9 mouse cellular contexts compared by ENCODE assay signal in genomic region chr4:126278565-126278915, GRCm38 (mm10). TPM values are rescaled to one million over a fixed set of nuclear protein-coding genes. Genes with fewer than 3 reads are reported as not detected.
A peak's percentile ranks its signal among the peaks of the same experiment; 100 is the strongest.
DNase-seq lines count a peak whose midpoint lies in the region; ATAC-seq and TF ChIP-seq lines count a peak whose summit lies in the region.
"Had no signal": no experiment of that assay in that cellular context is flagged by ENCODE, and none has a peak within 500 bp of the region (broad histone marks: within the 10 kb centered on the region; RNA-seq: fewer than 3 reads in every experiment).

No protein-coding gene starts in this region.

- peak; percentile 12; the same call in 1 of the 2 replicates for ATAC-seq in kidney, embryonic 14.5 days (ENCODE audit: low FRiP score, low TSS enrichment)
- peak; percentile 86 for ATAC-seq in limb, embryonic 15.5 days (ENCODE audit: insufficient number of reproducible peaks, low FRiP score, low TSS enrichment, low read depth)
- ATAC-seq in megakaryocyte progenitor cell, adult 5-6 weeks (replicated peaks; ENCODE audit: poor library complexity) = no peak

- peak overlapping the region; percentile 58 for H3K4me3 ChIP-seq in gastrocnemius, adult 2 months
- no peak overlapping the region for H3K4me3 ChIP-seq in kidney, embryonic 14.5 days (ENCODE audit: low read length)
- H3K4me3 ChIP-seq in embryonic facial prominence, embryonic 10.5 days = peak overlapping the region; percentile 39
- no peak overlapping the region for H3K4me3 ChIP-seq in limb, embryonic 15.5 days

- H3K27me3 ChIP-seq in kidney, embryonic 14.5 days (ENCODE audit: control insufficient read depth, insufficient read depth, low read length) = no peaks in the 10 kb centered on the region
- H3K27me3 ChIP-seq in embryonic facial prominence, embryonic 10.5 days (replicated peaks; ENCODE audit: low read depth, poor library complexity, severe bottlenecking) = peaks cover 10% of the 10 kb centered on the region
- no peaks in the 10 kb centered on the region for H3K27me3 ChIP-seq in limb, embryonic 15.5 days

- no peaks in the 10 kb centered on the region for H3K9me3 ChIP-seq in kidney, embryonic 14.5 days (ENCODE audit: control insufficient read depth, low read length)
- H3K9me3 ChIP-seq in embryonic facial prominence, embryonic 10.5 days = no peaks in the 10 kb centered on the region
- no peaks in the 10 kb centered on the region for H3K9me3 ChIP-seq in limb, embryonic 15.5 days

- H3K36me3 ChIP-seq in kidney, embryonic 14.5 days (ENCODE audit: control insufficient read depth, insufficient read depth, low read length) = peaks cover 12% of the 10 kb centered on the region
- peaks cover 26% of the 10 kb centered on the region for H3K36me3 ChIP-seq in embryonic facial prominence, embryonic 10.5 days (replicated peaks)
- H3K36me3 ChIP-seq in limb, embryonic 15.5 days = peaks cover 20% of the 10 kb centered on the region

- no peak for TF ChIP-seq CTCF in gastrocnemius, adult 2 months (IDR thresholded peaks at IDR 0.05)

- intact Hi-C loops in gastrocnemius, adult 2 months (cut with DNase I) = loop anchor here (1.0 kb wide), 1 partner anchor 32 kb away; no protein-coding TSS in a partner anchor

- 31% methylated on average over 9 of the region's 9 CpGs for WGBS in kidney, embryonic 14.5 days
- 15% methylated on average over 9 of the region's 9 CpGs for WGBS in embryonic facial prominence, embryonic 10.5 days
- 6% methylated on average over 9 of the region's 9 CpGs for WGBS in limb, embryonic 15.5 days

- 0 out of 2 replicates have a peak, but pooled peaks cover 6% of the 10 kb centered on the region for H3K4me1 ChIP-seq in kidney, embryonic 14.5 days (ENCODE audit: control insufficient read depth, insufficient read depth, low read length)
- H3K4me1 ChIP-seq in embryonic facial prominence, embryonic 10.5 days = peaks cover 59% of the 10 kb centered on the region
- H3K4me1 ChIP-seq in limb, embryonic 15.5 days = peaks cover 54% of the 10 kb centered on the region

- no peak overlapping the region for H3K4me2 ChIP-seq in kidney, embryonic 14.5 days (replicated peaks; ENCODE audit: low read depth, low read length)
- H3K4me2 ChIP-seq in limb, embryonic 15.5 days = peak overlapping the region; percentile 36

- peak; percentile 46 for DNase-seq in gastrocnemius, adult 2 months
- no peak for DNase-seq in gastrocnemius, adult 8-10 months (ENCODE audit: low spot score in 2 of 2)
- no peak for DNase-seq in kidney, postnatal 4 days
- DNase-seq in embryonic facial prominence, embryonic 10.5 days (ENCODE audit: low spot score) = peak; percentile 83
- DNase-seq in adrenal gland, postnatal 36 days = no peak

- H3K9ac ChIP-seq in kidney, embryonic 14.5 days (ENCODE audit: low read depth, low read length) = no peak overlapping the region
- H3K9ac ChIP-seq in limb, embryonic 15.5 days = no peak overlapping the region

- peak overlapping the region; percentile 56 for H3K27ac ChIP-seq in gastrocnemius, adult 2 months
- H3K27ac ChIP-seq in kidney, embryonic 14.5 days (ENCODE audit: low read depth, low read length) = 0 out of 2 replicates have a peak overlapping the region, but pooled peaks have one; percentile 49
- H3K27ac ChIP-seq in embryonic facial prominence, embryonic 10.5 days (replicated peaks) = peak overlapping the region; percentile 86
- peak overlapping the region; percentile 94 for H3K27ac ChIP-seq in limb, embryonic 15.5 days

RNA-seq across cellular contexts. Expression of gene Col8a2, which starts 8.1 kb away (rescaled TPM):
- total RNA-seq in gastrocnemius, adult 2 months (2021) = 1 to 10 TPM in 1 of 2 experiments, under 1 TPM in 1; 0.74 to 6.0 TPM
- 1 to 10 TPM in 2 of 4 experiments, under 1 TPM in 2; 0.46 to 1.6 (median 1.1) TPM for total RNA-seq in gastrocnemius, adult 8-10 months (2022)
- 5.5 and 6.8 TPM in 2 replicates for polyA plus RNA-seq in kidney, embryonic 14.5 days (2014; fragmentation: Nextera tagmentation; extraction: Ambion mirVana)
- polyA plus RNA-seq in embryonic facial prominence, embryonic 10.5 days (2016; fragmentation: Nextera tagmentation; extraction: Ambion mirVana) = 7.3 and 11.2 TPM in 2 replicates
- 71.2 and 79.7 TPM in 2 replicates for polyA plus RNA-seq in limb, embryonic 15.5 days (2015; fragmentation: Nextera tagmentation; extraction: Ambion mirVana)
- total RNA-seq in megakaryocyte progenitor cell, adult 5-6 weeks (2015) = not detected in 2 replicates
- not detected in 2 replicates for total RNA-seq in megakaryocyte progenitor cell, adult 5-6 weeks (2017)
- total RNA-seq in adrenal gland, postnatal 36 days (2021) = 1 to 10 TPM; 3.0 to 3.2 TPM

RNA-seq across cellular contexts. Expression of gene Trappc3, which starts 16.4 kb away (rescaled TPM):
- total RNA-seq in gastrocnemius, adult 2 months (2021) = 10 to 100 TPM; 18.6 to 24.3 TPM
- total RNA-seq in gastrocnemius, adult 8-10 months (2022) = 10 to 100 TPM; 19.7 to 23.2 (median 22.3) TPM
- polyA plus RNA-seq in kidney, embryonic 14.5 days (2014; fragmentation: Nextera tagmentation; extraction: Ambion mirVana) = 19.7 and 68.6 TPM in 2 replicates
- 91.8 and 92.3 TPM in 2 replicates for polyA plus RNA-seq in embryonic facial prominence, embryonic 10.5 days (2016; fragmentation: Nextera tagmentation; extraction: Ambion mirVana)
- polyA plus RNA-seq in limb, embryonic 15.5 days (2015; fragmentation: Nextera tagmentation; extraction: Ambion mirVana) = 120 and 128 TPM in 2 replicates
- total RNA-seq in megakaryocyte progenitor cell, adult 5-6 weeks (2015) = 33.5 and 38.5 TPM in 2 replicates
- total RNA-seq in megakaryocyte progenitor cell, adult 5-6 weeks (2017) = 54.6 and 61.8 TPM in 2 replicates
- 10 to 100 TPM; 88.7 to 96.5 TPM for total RNA-seq in adrenal gland, postnatal 36 days (2021)

RNA-seq across cellular contexts. Expression of gene Map7d1, which starts 22.4 kb away (rescaled TPM):
- total RNA-seq in gastrocnemius, adult 2 months (2021) = 100 to 1,000 TPM; 177 to 199 TPM
- 100 to 1,000 TPM; 138 to 195 (median 173) TPM for total RNA-seq in gastrocnemius, adult 8-10 months (2022)
- polyA plus RNA-seq in kidney, embryonic 14.5 days (2014; fragmentation: Nextera tagmentation; extraction: Ambion mirVana) = 35.6 and 43.3 TPM in 2 replicates
- 60.9 and 62.9 TPM in 2 replicates for polyA plus RNA-seq in embryonic facial prominence, embryonic 10.5 days (2016; fragmentation: Nextera tagmentation; extraction: Ambion mirVana)
- polyA plus RNA-seq in limb, embryonic 15.5 days (2015; fragmentation: Nextera tagmentation; extraction: Ambion mirVana) = 46.5 and 50.3 TPM in 2 replicates
- 18.8 and 21.1 TPM in 2 replicates for total RNA-seq in megakaryocyte progenitor cell, adult 5-6 weeks (2015)
- total RNA-seq in megakaryocyte progenitor cell, adult 5-6 weeks (2017) = 35.8 and 39.6 TPM in 2 replicates
- 10 to 100 TPM; 47.7 to 84.9 TPM for total RNA-seq in adrenal gland, postnatal 36 days (2021)

RNA-seq across cellular contexts. Expression of gene Adprhl2, which starts 43.0 kb away (rescaled TPM):
- 1 to 10 TPM; 9.3 to 9.5 TPM for total RNA-seq in gastrocnemius, adult 2 months (2021)
- total RNA-seq in gastrocnemius, adult 8-10 months (2022) = 1 to 10 TPM; 8.1 to 9.5 (median 9.0) TPM
- polyA plus RNA-seq in kidney, embryonic 14.5 days (2014; fragmentation: Nextera tagmentation; extraction: Ambion mirVana) = 53.0 and 57.6 TPM in 2 replicates
- 92.3 and 93.2 TPM in 2 replicates for polyA plus RNA-seq in embryonic facial prominence, embryonic 10.5 days (2016; fragmentation: Nextera tagmentation; extraction: Ambion mirVana)
- polyA plus RNA-seq in limb, embryonic 15.5 days (2015; fragmentation: Nextera tagmentation; extraction: Ambion mirVana) = 79.2 and 82.9 TPM in 2 replicates
- 6.6 and 9.3 TPM in 2 replicates for total RNA-seq in megakaryocyte progenitor cell, adult 5-6 weeks (2015)
- total RNA-seq in megakaryocyte progenitor cell, adult 5-6 weeks (2017) = 27.9 and 34.4 TPM in 2 replicates
- 10 to 100 TPM; 31.2 to 34.2 TPM for total RNA-seq in adrenal gland, postnatal 36 days (2021)

RNA-seq across cellular contexts. Expression of gene Tekt2, which starts 46.9 kb away (rescaled TPM):
- total RNA-seq in gastrocnemius, adult 2 months (2021) = under 1 TPM in 1 of 2 experiments, not detected in 1; 0.64 TPM
- total RNA-seq in gastrocnemius, adult 8-10 months (2022) = under 1 TPM in 3 of 4 experiments, not detected in 1; 0.17 to 0.87 (median 0.40) TPM
- 2.2 and 5.1 TPM in 2 replicates for polyA plus RNA-seq in kidney, embryonic 14.5 days (2014; fragmentation: Nextera tagmentation; extraction: Ambion mirVana)
- 1.4 TPM in 2 replicates for polyA plus RNA-seq in embryonic facial prominence, embryonic 10.5 days (2016; fragmentation: Nextera tagmentation; extraction: Ambion mirVana)
- 15.9 and 16.6 TPM in 2 replicates for polyA plus RNA-seq in limb, embryonic 15.5 days (2015; fragmentation: Nextera tagmentation; extraction: Ambion mirVana)
- not detected in 2 replicates for total RNA-seq in megakaryocyte progenitor cell, adult 5-6 weeks (2015)
- not detected in 2 replicates for total RNA-seq in megakaryocyte progenitor cell, adult 5-6 weeks (2017)
- 1 to 10 TPM; 1.4 TPM for total RNA-seq in adrenal gland, postnatal 36 days (2021)
- total RNA-seq: monocyte, adult 5-6 weeks had no signal

Comparison
In these comparisons a context has a peak if more than half of its experiments do, and no peak if none do; other contexts are left out.
1. DNase-seq: peak in gastrocnemius, adult 2 months (single experiment) and embryonic facial prominence, embryonic 10.5 days (single experiment); none in gastrocnemius, adult 8-10 months (0 of 2), kidney, postnatal 4 days (0 of 2) and adrenal gland, postnatal 36 days (0 of 2).
2. H3K4me3 ChIP-seq: peak in gastrocnemius, adult 2 months (single experiment) and embryonic facial prominence, embryonic 10.5 days (single experiment); none in kidney, embryonic 14.5 days (single experiment) and limb, embryonic 15.5 days (single experiment).
3. Peak in every context shown above with its lines, with median percentiles within 50 percentile points of each other: H3K27ac ChIP-seq.